Mouse (Mus musculus) hematopoietic stem cell, adult 5-6 weeks (primary cell): ENCODE results near the gene Sfmbt1. TPM values are rescaled to one million over a fixed set of nuclear protein-coding genes. Genes with fewer than 3 reads are reported as not detected.

Experiments used
- ATAC-seq, 2 experiments: fragments of 125-278 bp in 1 of 2; replicated peaks in 1 of 2; 2 replicates each; pipeline ENCODE4 v1.8.0; 2016 to 2017; ENCODE audit warnings: inconsistent platforms in 2 of 2, mild to moderate bottlenecking in 2 of 2, moderate number of reproducible peaks in 2 of 2, low read depth in 1 of 2, moderate TSS enrichment in 1 of 2; ENCODE audit not compliant: low FRiP score in 2 of 2, poor library complexity in 2 of 2, severe bottlenecking in 2 of 2, insufficient read depth in 1 of 2, low TSS enrichment in 1 of 2
- total RNA-seq: library from RNA; stranded (forward); fragments of 172-1452, 232-1000 nt; gene quantifications from 2 replicates; pipeline ENCODE4 v1.2.3, GENCODE M21; 2017

Sfmbt1 gene
- total RNA-seq, 1 experiment from 2014 or later, result 12.5 TPM

DNA sequence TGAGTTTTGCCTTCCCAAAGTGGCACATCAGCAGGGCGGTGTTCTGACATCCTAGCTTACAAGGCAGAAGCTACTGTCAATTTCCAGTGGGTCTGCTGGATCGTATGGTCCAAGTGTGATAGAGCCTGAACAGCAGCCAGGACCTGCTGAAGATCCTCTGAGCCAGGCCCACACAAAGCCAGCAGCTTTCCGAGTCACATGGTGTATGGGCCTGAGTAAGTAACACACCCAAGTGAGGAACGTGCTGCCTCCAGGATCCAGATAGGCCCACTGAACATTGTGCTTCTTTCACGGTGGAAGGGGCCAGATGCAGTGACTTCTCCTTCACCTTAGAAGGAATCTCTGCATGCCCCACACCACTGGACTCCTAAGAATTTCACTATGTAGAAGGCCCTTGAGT, 137.7 kb downstream of the Sfmbt1 start:
- ATAC-seq, result no peak

DNA sequence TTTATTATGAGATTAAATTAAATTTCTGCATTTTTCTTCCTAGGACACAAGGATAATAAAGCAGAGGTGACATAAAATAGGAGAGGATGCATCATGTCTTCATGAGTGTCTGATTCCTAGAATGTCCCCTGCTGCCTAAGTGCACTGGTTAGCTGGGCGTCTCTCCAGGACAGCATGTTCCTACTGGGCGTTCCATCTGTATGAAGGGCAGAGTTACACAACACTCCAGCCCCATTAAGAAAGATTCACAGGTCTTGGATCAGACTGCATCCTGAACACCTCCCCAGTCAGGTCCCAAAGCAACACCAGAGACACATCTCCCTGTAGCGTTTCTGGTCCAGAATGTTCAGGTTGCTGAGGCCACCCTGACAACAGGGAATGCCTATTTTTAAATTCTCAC, 140.7 kb downstream of the Sfmbt1 start:
- no peak for ATAC-seq

DNA sequence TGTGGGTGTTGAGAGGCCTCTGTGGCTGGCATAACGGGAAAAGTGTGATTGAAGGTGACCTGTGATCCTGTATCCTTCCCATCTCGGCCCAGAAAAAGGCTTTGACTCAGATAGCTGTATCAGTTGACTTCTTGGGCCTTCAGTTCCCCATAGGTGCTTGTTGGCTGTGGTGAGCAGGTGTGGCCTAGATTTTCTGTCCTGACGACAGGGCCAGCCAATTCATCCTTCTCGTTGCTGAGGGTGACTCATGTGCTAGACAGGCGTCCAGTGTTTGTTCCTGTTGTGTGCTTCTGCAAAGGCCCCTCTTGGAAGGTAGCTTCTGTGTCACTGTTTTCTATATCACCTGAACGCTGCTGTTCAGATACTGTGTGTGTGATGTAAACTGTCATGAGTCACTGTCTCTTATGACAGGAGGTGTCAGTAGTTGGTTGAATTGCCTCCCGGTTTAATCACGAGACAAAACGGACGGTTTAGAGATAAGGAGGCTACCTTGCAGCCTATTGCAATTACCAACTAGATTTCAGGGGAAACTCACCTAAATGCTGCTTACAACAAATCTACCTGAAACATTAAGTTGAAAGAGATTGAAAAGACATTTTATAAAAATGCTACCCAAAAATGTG, 142.3 kb downstream of the Sfmbt1 start:
- ATAC-seq, result no peak

GRCm38 (mm10) chr14:30857990-30858389, 143.3 kb downstream of the Sfmbt1 start:
- ATAC-seq, result no peak

- ATAC-seq, result no peak
Measured at GRCm38 (mm10) chr14:30861421-30862125, 146.9 kb downstream of the Sfmbt1 start.

GRCm38 (mm10) chr14:30862368-30862767, 147.7 kb downstream of the Sfmbt1 start:
- no peak for ATAC-seq

DNA sequence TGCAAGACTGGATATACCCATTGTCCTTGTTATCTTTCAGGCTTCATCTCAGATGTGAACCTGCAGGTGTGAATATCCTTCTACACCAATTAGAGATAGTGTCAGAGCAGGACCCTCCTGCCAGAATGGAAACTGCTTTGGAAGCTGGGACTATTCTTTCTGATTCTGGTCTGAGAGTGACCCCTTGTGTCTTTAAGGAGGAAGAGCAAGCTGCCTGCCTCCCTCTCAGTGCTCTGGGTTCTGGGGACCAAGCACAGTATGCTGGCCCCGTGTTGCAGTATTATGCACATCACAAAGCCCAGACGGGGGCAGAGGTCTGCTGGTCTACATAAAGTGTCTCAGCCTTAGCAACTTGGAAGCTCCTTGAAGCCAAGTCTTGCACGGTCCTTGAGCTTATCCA, 150.7 kb downstream of the Sfmbt1 start:
- peak in 1 of 2 experiments; percentile 5; a peak in 1 of 4 replicates for ATAC-seq

- peak; percentile 67 to 80 for ATAC-seq
Measured at GRCm38 (mm10) chr14:30867042-30867441, 152.4 kb downstream of the Sfmbt1 start.

GRCm38 (mm10) chr14:30868826-30869225, 154.2 kb downstream of the Sfmbt1 start:
- ATAC-seq, result no peak

GRCm38 (mm10) chr14:30869391-30869801, 154.7 kb downstream of the Sfmbt1 start:
- peak in 1 of 2 experiments; percentile 36; a peak in 1 of 4 replicates for ATAC-seq

DNA sequence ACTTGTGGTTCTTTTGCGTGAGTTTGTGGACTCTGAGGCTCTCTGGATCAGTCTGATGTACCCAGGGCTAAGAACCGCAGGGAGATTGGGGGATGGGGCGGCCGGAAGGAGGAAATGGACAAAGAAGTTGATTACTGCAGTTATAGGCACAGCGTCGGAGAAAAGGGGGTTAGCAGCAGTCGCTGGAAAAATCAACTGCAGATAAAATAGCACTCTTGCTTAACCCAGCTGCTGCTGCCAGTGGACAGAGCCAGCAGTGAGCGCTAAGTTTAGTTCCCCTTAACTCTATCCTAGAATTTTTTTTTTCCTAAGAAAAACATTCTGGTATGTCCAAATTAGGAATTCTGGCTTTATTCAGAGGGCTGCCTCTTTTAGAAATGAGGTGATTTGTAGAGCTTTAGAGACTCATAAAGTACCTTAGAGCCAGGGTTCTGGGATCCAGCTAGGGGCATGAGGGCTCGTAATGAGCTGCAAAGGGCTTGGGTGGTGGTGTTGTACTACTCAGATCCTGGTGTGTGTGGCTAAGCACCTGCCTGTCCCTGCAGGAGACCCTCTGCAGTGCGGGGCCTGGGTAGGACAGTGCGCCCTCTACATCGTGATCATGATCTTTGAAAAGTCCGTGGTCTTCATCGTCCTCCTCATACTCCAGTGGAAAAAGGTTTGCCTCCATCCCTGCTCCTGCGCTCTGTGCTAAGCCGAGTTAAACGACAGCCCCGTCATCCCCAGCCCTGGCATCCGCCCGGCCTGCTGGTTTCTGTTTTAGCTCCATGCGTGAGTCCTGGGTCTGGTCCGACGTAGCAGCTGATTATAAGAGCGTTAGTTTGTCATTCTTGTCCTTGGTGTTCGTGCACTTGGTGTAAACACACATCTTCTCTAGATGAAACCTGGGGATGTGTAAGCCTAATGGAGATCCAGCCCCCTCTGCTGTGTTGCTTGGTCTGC, 155.8 kb downstream of the Sfmbt1 start:
- peak in 1 of 2 experiments; percentile 31; a peak in 1 of 4 replicates for ATAC-seq

Other genes with a start within 250 kb of the Sfmbt1 start
- 28.6 and 34.5 TPM in 2 replicates for gene Dcp1a, start 235.3 kb upstream of the Sfmbt1 start, total RNA-seq
- gene Cacna1d, start 223.4 kb upstream of the Sfmbt1 start, total RNA-seq, result 0.50 and 0.75 TPM in 2 replicates
- gene Tkt, start 166.5 kb upstream of the Sfmbt1 start, total RNA-seq, result 412 and 462 TPM in 2 replicates
- 98.0 and 125 TPM in 2 replicates for gene Prkcd, start 88.6 kb upstream of the Sfmbt1 start, total RNA-seq
- 15.7 and 19.7 TPM in 2 replicates for gene Rft1, start 60.5 kb upstream of the Sfmbt1 start, total RNA-seq
- 7.1 and 8.6 TPM in 2 replicates for gene Tmem110, start 110.7 kb downstream of the Sfmbt1 start, total RNA-seq
- gene Mustn1, start 164.4 kb downstream of the Sfmbt1 start, total RNA-seq, result not detected in 2 replicates
- 0.06 TPM in 1 of 2 replicates, not detected in the other for gene Itih4, start 171.6 kb downstream of the Sfmbt1 start, total RNA-seq
- not detected in 2 replicates for gene Itih3, start 208.9 kb downstream of the Sfmbt1 start, total RNA-seq
- gene Itih1, start 228.4 kb downstream of the Sfmbt1 start, total RNA-seq, result not detected in 2 replicates
- 11.2 and 20.8 TPM in 2 replicates for gene Nek4, start 236.5 kb downstream of the Sfmbt1 start, total RNA-seq